Mouse (Mus musculus) MEL (cell line): ENCODE measurements at regions not wholly inside any gene's neighbourhood (a gene's known extent, or its start where the extent isn't known, plus 50 kb on each side); places are given as distances from the start of the nearest gene placed in this dataset.

ENCODE experiments used
- DNase-seq: peaks from one replicate; pipeline ENCODE4 v3.0.0; 2011; ENCODE audit warnings: low read depth, low spot score
- H3K27ac ChIP-seq: 2 replicates; pipeline ENCODE4 v1.5.1; 2012; ENCODE audit warnings: low read depth, mild to moderate bottlenecking, control low read depth, low read length, moderate library complexity; ENCODE audit not compliant: control insufficient read depth
- H3K27me3 ChIP-seq, 2 experiments: fragments of 150-350 bp in 1 of 2; sonication (generic) in 1 of 2; 2 replicates each; pipeline ENCODE4 v1.6.1; 2012; ENCODE audit warnings: low read length in 2 of 2, mild to moderate bottlenecking in 2 of 2, improper control_type of control experiment in 1 of 2, moderate library complexity in 1 of 2; ENCODE audit not compliant: insufficient read depth in 2 of 2, control insufficient read depth in 1 of 2
- H3K36me3 ChIP-seq, 2 experiments: 2 replicates each; pipeline ENCODE4 v1.6.1; 2012 to 2014; ENCODE audit warnings: low read length in 2 of 2, improper control_type of control experiment in 1 of 2, inconsistent platforms in 1 of 2, mild to moderate bottlenecking in 1 of 2; ENCODE audit not compliant: insufficient read depth in 2 of 2, control insufficient read depth in 1 of 2
- H3K4me1 ChIP-seq, 2 experiments: fragments of 150-350 bp in 1 of 2; sonication (generic) in 1 of 2; 2 replicates each; pipeline ENCODE4 v1.6.1; 2012; ENCODE audit warnings: low read length in 2 of 2, improper control_type of control experiment in 1 of 2, mild to moderate bottlenecking in 1 of 2; ENCODE audit not compliant: insufficient read depth in 2 of 2, control insufficient read depth in 1 of 2
- H3K4me3 ChIP-seq, 2 experiments: fragments of 150-350 bp in 1 of 2; sonication (generic) in 1 of 2; 2 replicates each; pipeline ENCODE4 v1.5.1; 2012; ENCODE audit warnings: low read depth in 2 of 2, low read length in 2 of 2, mild to moderate bottlenecking in 2 of 2, moderate library complexity in 2 of 2, control low read depth in 1 of 2, improper control_type of control experiment in 1 of 2; ENCODE audit not compliant: control insufficient read depth in 1 of 2, insufficient read depth in 1 of 2
- H3K79me2 ChIP-seq: 2 replicates; pipeline ENCODE4 v1.6.1; 2012; ENCODE audit warnings: mild to moderate bottlenecking, low read length, moderate library complexity; ENCODE audit not compliant: control insufficient read depth, poor library complexity, insufficient read depth
- H3K9ac ChIP-seq: 2 replicates; pipeline ENCODE4 v1.6.1; 2012; ENCODE audit warnings: low read depth, mild to moderate bottlenecking, control low read depth, low read length, moderate library complexity; ENCODE audit not compliant: control insufficient read depth, poor library complexity, severe bottlenecking
- H3K9me3 ChIP-seq: fragments of 150-350 bp; sonication (generic); replicated peaks from 2 replicates; pipeline ENCODE4 v1.6.1; 2012; ENCODE audit warnings: mild to moderate bottlenecking, low read length, improper control_type of control experiment, moderate library complexity; ENCODE audit not compliant: insufficient read depth
- CHD1 ChIP-seq: IDR thresholded peaks from 2 replicates; pipeline ENCODE4 v1.6.1; 2012; ENCODE audit warnings: low read depth, mild to moderate bottlenecking, inconsistent platforms, low read length, improper control_type of control experiment
- E2F4 ChIP-seq: IDR thresholded peaks from 2 replicates; pipeline ENCODE4 v1.6.1; 2011; ENCODE audit warnings: low read depth, low read length, improper control_type of control experiment, borderline replicate concordance
- EP300 ChIP-seq, 2 experiments: IDR thresholded peaks; 2 replicates each; pipeline ENCODE4 v1.6.1; 2011; ENCODE audit warnings: improper control_type of control experiment in 2 of 2, low read length in 2 of 2, low read depth in 1 of 2, mild to moderate bottlenecking in 1 of 2
- ETS1 ChIP-seq: IDR thresholded peaks from 2 replicates; pipeline ENCODE4 v1.6.1; 2012; ENCODE audit warnings: low read depth, mild to moderate bottlenecking, inconsistent platforms, low read length, improper control_type of control experiment, moderate library complexity
- GABPA ChIP-seq: IDR thresholded peaks from 2 replicates; pipeline ENCODE4 v1.6.1; 2012; ENCODE audit warnings: low read depth, mild to moderate bottlenecking, inconsistent platforms, low read length, improper control_type of control experiment, moderate library complexity
- HCFC1 ChIP-seq: IDR thresholded peaks from 2 replicates; pipeline ENCODE4 v1.6.1; 2012; ENCODE audit warnings: low read depth, mild to moderate bottlenecking, inconsistent platforms, low read length, improper control_type of control experiment, moderate library complexity
- JUND ChIP-seq: IDR thresholded peaks from 2 replicates; pipeline ENCODE4 v1.6.1; 2011; ENCODE audit warnings: low read depth, mild to moderate bottlenecking, improper control_type of control experiment, low read length
- KAT2A ChIP-seq: conservative IDR thresholded peaks from 2 replicates; pipeline ENCODE4 v1.6.1; 2012; ENCODE audit warnings: low read depth, low read length, improper control_type of control experiment, inconsistent platforms
- MEF2A ChIP-seq: IDR thresholded peaks from 2 replicates; pipeline ENCODE4 v1.6.1; 2014; ENCODE audit warnings: low read depth, mild to moderate bottlenecking, inconsistent platforms, low read length, improper control_type of control experiment; ENCODE audit not compliant: poor library complexity, insufficient replicate concordance, severe bottlenecking; ENCODE audit errors: extremely low read depth
- MXI1 ChIP-seq: IDR thresholded peaks from 2 replicates; pipeline ENCODE4 v1.6.1; 2011; ENCODE audit warnings: mild to moderate bottlenecking, low read depth, low read length, improper control_type of control experiment
- MYB ChIP-seq: IDR thresholded peaks from 2 replicates; pipeline ENCODE4 v1.6.1; 2011; ENCODE audit warnings: mild to moderate bottlenecking, low read depth, low read length, improper control_type of control experiment
- MYC ChIP-seq: IDR thresholded peaks from 2 replicates; pipeline ENCODE4 v1.6.1; 2011; ENCODE audit warnings: low read depth, mild to moderate bottlenecking, low read length, improper control_type of control experiment, moderate library complexity
- NELFE ChIP-seq: IDR thresholded peaks from 2 replicates; pipeline ENCODE4 v1.6.1; 2011; ENCODE audit warnings: low read depth, low read length, improper control_type of control experiment
- POLR2AphosphoS2 ChIP-seq: IDR thresholded peaks from 2 replicates; pipeline ENCODE4 v1.6.1; 2011; ENCODE audit warnings: low read length, improper control_type of control experiment
- POLR2AphosphoS5 ChIP-seq: IDR thresholded peaks from 2 replicates; pipeline ENCODE4 v1.6.1; 2012; ENCODE audit warnings: low read depth, borderline replicate concordance, mild to moderate bottlenecking, inconsistent platforms, low read length, moderate library complexity, mixed read lengths
- RCOR1 ChIP-seq: IDR thresholded peaks from 2 replicates; pipeline ENCODE4 v1.6.1; 2012; ENCODE audit warnings: low read depth, mild to moderate bottlenecking, inconsistent platforms, low read length, improper control_type of control experiment
- SIN3A ChIP-seq: IDR thresholded peaks from 2 replicates; pipeline ENCODE4 v1.6.1; 2012; ENCODE audit warnings: low read length, improper control_type of control experiment, inconsistent platforms
- TBP ChIP-seq: IDR thresholded peaks from 2 replicates; pipeline ENCODE4 v1.8.0; 2011; ENCODE audit warnings: low read depth, low read length, improper control_type of control experiment
- TCF12 ChIP-seq: IDR thresholded peaks from 2 replicates; pipeline ENCODE4 v1.6.1; 2014; ENCODE audit warnings: low read depth, mild to moderate bottlenecking, inconsistent platforms, low read length, improper control_type of control experiment, moderate library complexity
- UBTF ChIP-seq: IDR thresholded peaks from 2 replicates; pipeline ENCODE4 v1.6.1; 2012; ENCODE audit warnings: low read depth, mild to moderate bottlenecking, inconsistent platforms, low read length, improper control_type of control experiment, moderate library complexity, borderline replicate concordance; ENCODE audit not compliant: insufficient read depth
- USF1 ChIP-seq: IDR thresholded peaks from 2 replicates; pipeline ENCODE4 v1.6.1; 2014; ENCODE audit warnings: low read depth, mild to moderate bottlenecking, inconsistent platforms, low read length, improper control_type of control experiment, moderate library complexity
- ZKSCAN1 ChIP-seq: IDR thresholded peaks from 2 replicates; pipeline ENCODE4 v1.6.1; 2012; ENCODE audit warnings: low read depth, mild to moderate bottlenecking, inconsistent platforms, low read length, improper control_type of control experiment, moderate library complexity
- ZMIZ1 ChIP-seq: IDR thresholded peaks from 2 replicates; pipeline ENCODE4 v1.6.1; 2012; ENCODE audit warnings: low read depth, mild to moderate bottlenecking, inconsistent platforms, low read length, improper control_type of control experiment, moderate library complexity
- ZNF384 ChIP-seq: IDR thresholded peaks from 2 replicates; pipeline ENCODE4 v1.6.1; 2012; ENCODE audit warnings: low read depth, mild to moderate bottlenecking, inconsistent platforms, low read length, improper control_type of control experiment

GRCm38 (mm10) chr11:21428013-21428317 lies 57.0 kb upstream of the Ugp2 start:
- Histone ChIP-seq H3K27me3 (no peaks in the 10 kb centered on the region; a peak in 1 of 4 replicates), H3K4me1 (peaks cover 0 to 6% of the 10 kb centered on the region in 2 experiments; a peak in 2 of 4 replicates), H3K4me3 (no peak overlapping the region), H3K27ac (no peak overlapping the region), H3K9me3 (no peaks in the 10 kb centered on the region), H3K9ac (no peak overlapping the region), H3K79me2 (no peaks in the 10 kb centered on the region), H3K36me3 (no peaks in the 10 kb centered on the region; a peak in 1 of 4 replicates)
- TF ChIP-seq TCF12 (no peak), ZKSCAN1 (no peak), POLR2AphosphoS2 (no peak), POLR2AphosphoS5 (no peak), MYB (no peak), HCFC1 (no peak), ETS1 (no peak), SIN3A (no peak), EP300 (IDR thresholded peaks at IDR 0.05; ENCODE audit: low read depth in 1 of 2, low read length in 2 of 2) (no peak), ZNF384 (no peak), E2F4 (no peak), TBP (no peak), UBTF (no peak), JUND (no peak), ZMIZ1 (no peak), USF1 (no peak), RCOR1 (no peak), NELFE (no peak), KAT2A (no peak)
- DNase-seq = no peak

- Histone ChIP-seq H3K36me3 (no peaks in the 10 kb centered on the region; a peak in 1 of 4 replicates), H3K9ac (no peak overlapping the region), H3K79me2 (no peaks in the 10 kb centered on the region), H3K9me3 (no peaks in the 10 kb centered on the region), H3K4me3 (no peak overlapping the region), H3K27me3 (no peaks in the 10 kb centered on the region; a peak in 1 of 4 replicates), H3K27ac (no peak overlapping the region), H3K4me1 (peaks cover 0 to 6% of the 10 kb centered on the region in 2 experiments; a peak in 2 of 4 replicates)
- DNase-seq = no peak
- TF ChIP-seq MYC (no peak), MEF2A (no peak), CHD1 (no peak), MXI1 (no peak), GABPA (no peak), ZNF384 (peak; percentile 85)
These were observed 56.5 kb upstream of the Ugp2 start for GRCm38 (mm10) chr11:21427291-21428012.
